Mouse (Mus musculus) layer of hippocampus, adult 6 months (tissue): ENCODE data around the gene Fam20b. TPM values are rescaled to one million over a fixed set of nuclear protein-coding genes. Genes with fewer than 3 reads are reported as not detected.

Experiments used
- long read RNA-seq, 2 experiments: library from polyadenylated mRNA; unstranded; transcript quantifications; one replicate each; pipeline ENCODE4 v2.0.0; 2019 to 2020
- polyA plus RNA-seq: library from polyadenylated mRNA; unstranded; fragments of <200 nt; fragmentation: Nextera tagmentation; gene quantifications from 2 replicates; pipeline ENCODE4 v1.2.3, GENCODE M21; 2021

Fam20b gene
- polyA plus RNA-seq: 14.7 and 16.3 TPM in 2 replicates
- long read RNA-seq, experiment 1, full-length matches to known transcripts: 8 of 31 reads
- long read RNA-seq, experiment 1, partial matches to known transcripts: 3 of 31 reads
- long read RNA-seq, experiment 1, other reads (novel, unspliced or antisense): 20 of 31 reads
- long read RNA-seq, experiment 2, full-length matches to known transcripts: 49 of 86 reads
- long read RNA-seq, experiment 2, partial matches to known transcripts: 10 of 86 reads
- long read RNA-seq, experiment 2, other reads (novel, unspliced or antisense): 27 of 86 reads

DNA sequence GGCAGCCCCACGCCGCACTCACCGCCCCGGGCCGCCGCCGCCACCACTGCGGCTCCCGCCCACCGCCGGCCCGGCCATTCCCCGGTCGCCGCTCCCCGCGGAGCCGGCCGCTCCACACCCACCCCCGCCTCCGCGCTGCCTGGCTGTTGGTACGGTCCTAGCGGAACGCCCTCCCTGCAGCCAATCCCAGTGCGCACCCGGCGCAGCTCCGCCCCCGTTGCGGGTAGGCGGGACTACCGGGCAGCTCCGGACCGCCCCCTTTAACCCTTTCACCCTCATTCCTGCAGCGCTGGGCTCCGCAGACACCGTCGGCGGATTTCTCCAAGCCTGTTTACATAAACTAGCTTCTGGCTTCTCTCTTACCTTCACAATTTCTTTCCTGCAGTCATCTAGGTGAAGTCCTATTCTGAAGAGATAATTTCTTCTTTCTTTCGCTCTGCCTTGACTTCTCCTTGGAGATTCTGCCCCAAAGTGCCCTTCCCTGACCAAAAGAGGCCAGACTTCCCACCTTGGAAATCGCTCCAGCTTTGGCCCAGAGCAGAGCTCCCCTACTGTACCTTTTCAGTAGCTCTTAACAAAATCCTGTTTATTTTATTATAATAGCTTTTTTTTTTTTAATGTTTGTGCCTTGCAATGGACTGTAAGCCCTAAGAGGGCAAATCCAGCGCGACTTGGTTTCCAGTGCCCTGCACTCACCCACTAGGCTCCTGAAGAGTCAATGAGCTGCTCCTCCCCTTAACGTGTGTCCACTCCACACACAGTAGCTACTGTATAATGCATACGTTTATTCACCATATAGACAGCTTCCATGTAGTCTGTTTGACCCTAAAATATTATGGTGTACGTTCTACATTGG lies at the start of gene Fam20b:
TSS of gene Fam20b (minus strand) at position 137 of the 856 bp plus-strand sequence.

GRCm38 (mm10) chr1:156674195-156675000 lies 44.5 kb downstream of the Fam20b start, which contains the start of gene Tor3a:
Gene Tor3a, minus strand, starts transcription at chr1:156674356.

Other genes starting within 250 kb of the Fam20b start
- 43.9 and 55.1 TPM in 2 replicates for gene Soat1, start 244.8 kb downstream of the Fam20b start, polyA plus RNA-seq
- gene Gm10031, start 195.1 kb downstream of the Fam20b start, polyA plus RNA-seq: 8.1 and 9.1 TPM in 2 replicates
- gene Abl2, start 160.3 kb downstream of the Fam20b start, polyA plus RNA-seq: 2.7 and 3.1 TPM in 2 replicates
- gene Tor3a, start 44.7 kb downstream of the Fam20b start, polyA plus RNA-seq: 7.4 and 11.0 TPM in 2 replicates
- 1.0 and 1.4 TPM in 2 replicates for gene Angptl1, start 119.5 kb upstream of the Fam20b start, polyA plus RNA-seq
- 27.5 and 47.1 TPM in 2 replicates for gene Ralgps2, start 220.5 kb upstream of the Fam20b start, polyA plus RNA-seq